Mouse (Mus musculus) MEL-GATA-1-ER (cell line): ENCODE data around the gene Gzf1.
A peak's percentile ranks its signal among the peaks of the same experiment; 100 is the strongest.

Source experiments
- DNase-seq: peaks from one replicate; pipeline ENCODE4 v3.0.0-alpha.2; 2012; ENCODE audit warnings: low read depth; ENCODE audit errors: extremely low read depth

Gzf1 gene

GRCm38 (mm10) chr2:148698571-148698970, 17.7 kb downstream of the Gzf1 start:
- no peak for DNase-seq

DNA sequence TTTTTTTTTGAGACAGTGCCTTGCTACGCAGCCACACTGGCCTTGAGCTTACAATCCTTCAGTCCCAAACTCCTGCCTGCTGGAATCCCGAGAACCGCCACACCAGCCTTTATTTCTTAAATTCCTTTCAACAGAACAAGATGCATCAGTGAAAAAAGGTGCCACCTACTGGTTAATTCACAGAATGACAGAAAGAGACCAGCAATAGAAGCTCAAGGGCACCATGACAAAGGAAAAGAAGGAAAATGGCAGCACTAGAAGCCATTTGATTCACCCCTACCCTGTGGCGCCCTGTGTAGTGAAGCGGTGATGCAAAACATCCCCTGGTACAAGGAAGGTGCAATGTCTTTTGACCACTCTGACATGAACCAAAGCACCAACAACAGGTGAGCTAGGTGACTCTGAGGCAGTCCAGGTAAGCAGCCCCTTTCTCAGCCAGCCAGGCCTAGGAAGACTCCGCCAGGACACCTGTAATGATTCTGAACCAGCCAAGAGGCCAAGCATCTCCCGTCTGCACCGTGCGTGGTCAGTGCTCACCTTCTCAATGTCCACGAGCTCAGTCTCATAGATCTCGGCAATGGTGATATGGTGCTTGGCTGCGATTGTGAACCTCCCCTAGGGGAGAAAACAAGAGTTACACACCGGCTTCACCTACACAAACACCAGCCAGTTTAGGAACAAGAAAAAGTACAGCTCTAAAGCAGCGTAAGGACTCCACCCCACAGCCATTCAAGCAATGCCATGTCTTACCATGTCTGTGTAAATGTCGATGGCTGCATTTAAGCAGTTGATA, 25.8 kb downstream of the Gzf1 start:
- peak; percentile 17 for DNase-seq

DNA sequence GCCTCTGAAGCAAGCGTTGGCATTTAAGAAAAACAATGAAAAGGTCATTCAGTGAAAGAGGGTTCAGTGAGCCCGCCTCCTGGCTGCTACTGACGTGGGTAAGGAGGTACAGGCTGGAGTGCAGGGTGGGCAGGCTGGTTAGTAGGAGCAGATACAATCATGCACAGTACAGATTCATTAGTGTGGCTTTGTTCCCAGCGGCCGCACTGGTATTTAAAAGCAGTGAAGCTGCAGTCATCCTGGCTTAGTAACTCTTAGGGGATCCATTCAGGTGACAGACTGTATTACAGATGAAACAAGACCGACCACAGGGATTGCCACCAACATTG, 26.3 kb downstream of the Gzf1 start:
- DNase-seq: no peak

GRCm38 (mm10) chr2:148712326-148712725, 31.5 kb downstream of the Gzf1 start:
- DNase-seq: no peak

- no peak for DNase-seq
Measured at GRCm38 (mm10) chr2:148717072-148717471, 36.2 kb downstream of the Gzf1 start.

DNA sequence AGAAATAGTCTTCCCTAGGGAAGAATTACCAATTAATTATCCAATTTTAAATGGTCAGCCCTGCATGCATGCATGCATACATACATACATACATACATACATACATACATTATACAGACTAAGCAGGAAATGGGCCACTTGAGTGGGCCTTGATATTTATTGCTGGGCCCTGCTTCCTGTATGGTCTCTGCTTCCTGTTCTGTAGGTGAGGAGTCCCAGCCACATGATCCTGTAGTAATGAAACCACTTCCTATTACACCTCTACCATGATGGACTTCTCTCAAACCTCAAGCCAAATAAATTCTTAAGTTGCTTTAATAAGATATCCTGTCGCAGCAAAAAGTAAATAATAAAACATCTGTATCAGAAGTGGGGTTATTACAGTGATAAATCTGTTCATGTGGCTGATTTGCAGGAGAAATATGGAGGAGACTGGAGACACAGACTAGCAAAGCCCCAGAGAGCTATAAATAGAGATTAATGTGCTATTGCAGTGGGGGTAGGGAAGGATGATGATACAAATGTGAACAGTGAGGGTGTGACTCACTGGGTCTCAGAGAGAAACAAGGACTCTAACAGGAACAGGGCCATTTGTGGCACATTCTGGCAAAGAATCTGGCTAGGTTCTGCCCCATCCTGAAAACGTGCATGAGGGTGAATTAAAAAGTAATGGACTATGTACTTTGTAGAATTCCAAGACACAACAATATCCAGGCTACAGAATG, 38.6 kb downstream of the Gzf1 start:
- no peak for DNase-seq

- DNase-seq: no peak
Measured at GRCm38 (mm10) chr2:148731614-148732326, 50.9 kb downstream of the Gzf1 start.

DNA sequence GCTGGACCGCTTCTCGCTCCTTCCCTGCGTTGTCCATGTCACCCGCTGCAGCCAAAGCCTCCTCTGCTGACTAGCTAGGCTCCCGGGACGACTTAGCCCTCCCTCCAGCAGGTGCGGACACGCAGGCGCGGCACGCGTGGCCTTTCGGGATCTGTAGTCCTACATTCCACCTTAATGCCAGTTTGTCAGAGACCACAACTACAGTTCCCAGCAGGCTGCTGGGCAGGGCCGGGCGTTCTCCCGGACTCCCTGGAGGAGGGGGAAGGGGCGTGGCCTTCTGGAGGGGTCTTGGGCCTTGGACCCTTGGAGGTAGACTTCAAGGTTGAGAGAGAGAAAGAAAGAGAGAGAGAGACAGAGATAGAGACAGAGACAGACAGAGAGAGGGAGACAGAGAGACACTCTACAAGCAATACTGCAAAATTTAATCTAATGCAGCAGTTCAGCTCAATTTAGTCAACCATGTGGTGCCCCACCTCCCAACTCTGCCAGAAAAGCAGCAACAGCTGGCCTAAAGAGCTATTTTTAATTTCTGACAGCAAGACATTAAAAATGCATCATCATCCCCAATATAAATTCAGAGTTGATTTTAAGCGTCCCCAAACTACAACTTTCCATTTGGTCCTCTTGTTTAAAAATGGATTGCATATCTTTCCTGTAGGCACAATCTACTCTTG, 51.6 kb downstream of the Gzf1 start, which contains the start of gene Napb:
TSS of gene Napb (minus strand) at position 141 of the 674 bp plus-strand sequence.
- no peak for DNase-seq
